Mouse (Mus musculus) myocyte (in vitro differentiated cells): ENCODE data around the gene Itpkb. TPM values are rescaled to one million over a fixed set of nuclear protein-coding genes. Genes with fewer than 3 reads are reported as not detected.

ENCODE experiments used
- H3K27me3 ChIP-seq: one replicate; pipeline ENCODE4 v1.6.1; 2011; ENCODE audit not compliant: control insufficient read depth, insufficient read depth, insufficient read length
- H3K36me3 ChIP-seq: one replicate; pipeline ENCODE4 v1.6.1; 2011; ENCODE audit not compliant: control insufficient read depth, insufficient read depth
- H3K4me2 ChIP-seq: one replicate; pipeline ENCODE4 v1.6.1; 2011; ENCODE audit warnings: low read depth, control low read depth
- H3K4me3 ChIP-seq: one replicate; pipeline ENCODE4 v1.5.1; 2011; ENCODE audit warnings: mild to moderate bottlenecking, control low read depth, moderate library complexity
- H3K79me2 ChIP-seq: one replicate; pipeline ENCODE4 v1.6.1; 2011; ENCODE audit not compliant: control insufficient read depth, insufficient read depth
- H3ac ChIP-seq: one replicate; pipeline ENCODE4 v1.6.1; 2011; ENCODE audit not compliant: control insufficient read depth, insufficient read length
- CEBPB ChIP-seq: IDR thresholded peaks from 2 replicates; pipeline ENCODE4 v1.6.1; 2011; ENCODE audit warnings: mild to moderate bottlenecking, moderate library complexity; ENCODE audit not compliant: poor library complexity, insufficient read depth, severe bottlenecking
- E2F4 ChIP-seq: IDR thresholded peaks from one replicate; pipeline ENCODE4 v1.6.1; 2011; ENCODE audit warnings: mild to moderate bottlenecking, control low read depth, moderate library complexity; ENCODE audit not compliant: insufficient read depth
- MAX ChIP-seq: IDR thresholded peaks from one replicate; pipeline ENCODE4 v1.6.1; 2011; ENCODE audit warnings: low read depth, mild to moderate bottlenecking, control low read depth
- MYOD1 ChIP-seq, 3 experiments: IDR thresholded peaks; one replicate each; pipeline ENCODE4 v1.6.1; 2011; ENCODE audit warnings: control low read depth in 2 of 3, low read depth in 2 of 3, mild to moderate bottlenecking in 2 of 3, moderate library complexity in 1 of 3; ENCODE audit not compliant: insufficient read length in 2 of 3, control insufficient read depth in 1 of 3
- MYOG ChIP-seq, 3 experiments: IDR thresholded peaks; one replicate each; pipeline ENCODE4 v1.6.1; 2011; ENCODE audit warnings: control low read depth in 2 of 3, low read depth in 2 of 3, mild to moderate bottlenecking in 2 of 3; ENCODE audit not compliant: insufficient read length in 2 of 3, control insufficient read depth in 1 of 3, insufficient read depth in 1 of 3
- POLR2A ChIP-seq: IDR thresholded peaks from one replicate; pipeline ENCODE4 v1.6.1; 2011; ENCODE audit warnings: low read depth, mild to moderate bottlenecking, control low read depth, moderate library complexity; ENCODE audit not compliant: insufficient read length
- POLR2AphosphoS2 ChIP-seq: IDR thresholded peaks from one replicate; pipeline ENCODE4 v1.6.1; 2011; ENCODE audit warnings: low read depth, control low read depth; ENCODE audit not compliant: insufficient read length
- REST ChIP-seq: IDR thresholded peaks from one replicate; pipeline ENCODE4 v1.6.1; 2011; ENCODE audit warnings: mild to moderate bottlenecking, control low read depth, moderate library complexity; ENCODE audit not compliant: insufficient read depth, insufficient read length
- SRF ChIP-seq: IDR thresholded peaks from one replicate; pipeline ENCODE4 v1.6.1; 2011; ENCODE audit warnings: low read depth; ENCODE audit not compliant: control insufficient read depth, insufficient read length
- TCF12 ChIP-seq: IDR thresholded peaks from one replicate; pipeline ENCODE4 v1.6.1; 2011; ENCODE audit warnings: mild to moderate bottlenecking, control low read depth; ENCODE audit not compliant: poor library complexity, insufficient read depth, severe bottlenecking
- TCF3 ChIP-seq: IDR thresholded peaks from one replicate; pipeline ENCODE4 v1.6.1; 2011; ENCODE audit warnings: low read depth, control low read depth; ENCODE audit not compliant: insufficient read length
- USF1 ChIP-seq: IDR thresholded peaks from one replicate; pipeline ENCODE4 v1.6.1; 2011; ENCODE audit warnings: low read depth, mild to moderate bottlenecking, control low read depth, moderate library complexity
- polyA plus RNA-seq: library from polyadenylated mRNA; unstranded; fragments of >200 nt; fragmentation: generic; extraction: Trizol; gene quantifications from one replicate; pipeline ENCODE4 v1.2.1, GENCODE M21; 2012; ENCODE audit warnings: missing spikeins

Gene Itpkb
- polyA plus RNA-seq, 1 experiment = 1.1 TPM

DNA sequence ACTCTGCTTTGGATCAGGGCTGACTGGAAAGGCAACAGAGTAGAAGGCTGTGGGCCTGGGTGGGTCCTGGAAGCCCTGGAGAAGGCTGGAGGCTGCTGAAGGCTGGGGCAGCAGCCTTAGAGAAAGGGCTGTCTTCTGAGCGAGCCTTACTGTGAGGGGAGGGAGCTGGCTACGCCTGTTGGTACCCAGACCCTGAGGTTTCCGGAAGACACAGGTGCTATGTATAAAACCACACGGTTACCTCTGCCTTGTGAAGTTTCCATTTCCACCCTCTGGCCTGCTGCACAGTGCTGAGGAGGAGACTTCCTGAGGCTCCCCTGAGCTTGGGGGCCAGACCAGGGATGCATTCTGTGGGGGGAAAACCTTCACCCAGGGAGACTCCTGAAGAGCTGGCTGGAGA is 25.9 kb downstream of the Itpkb start:
- peaks cover 4% of the 10 kb centered on the region for H3K27me3 ChIP-seq
- TF ChIP-seq E2F4 = no peak
- TF ChIP-seq POLR2A = no peak
- no peak for TF ChIP-seq MYOG (IDR thresholded peaks at IDR 0.05; ENCODE audit: control insufficient read depth in 1 of 3, insufficient read depth in 1 of 3, insufficient read length in 2 of 3, low read depth in 2 of 3)
- TF ChIP-seq CEBPB = no peak
- TF ChIP-seq POLR2AphosphoS2 = no peak
- no peak for TF ChIP-seq REST
- no peak for TF ChIP-seq TCF12
- TF ChIP-seq TCF3 = no peak
- no peak overlapping the region for H3K4me2 ChIP-seq
- H3K36me3 ChIP-seq = no peaks in the 10 kb centered on the region
- no peaks in the 10 kb centered on the region for H3K79me2 ChIP-seq
- H3ac ChIP-seq = no peak overlapping the region
- no peak overlapping the region for H3K4me3 ChIP-seq

DNA sequence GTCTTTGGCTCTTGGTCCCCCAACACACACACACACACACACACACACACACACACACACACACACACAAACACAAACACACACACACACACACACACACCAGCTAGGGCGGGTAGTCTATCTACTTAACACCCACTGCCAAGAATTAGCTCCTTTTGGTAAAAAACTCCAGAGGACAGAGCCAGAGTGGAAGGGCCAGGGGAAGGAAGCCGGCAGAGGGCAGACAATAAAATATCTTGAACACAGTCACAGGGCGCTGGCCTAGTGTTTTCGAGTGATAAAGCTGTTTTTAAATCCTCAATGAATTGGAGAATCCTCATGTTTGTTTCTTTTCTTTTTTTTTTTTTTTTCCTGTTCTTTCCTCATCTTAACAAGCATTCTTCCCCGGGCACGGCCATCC is 26.6 kb downstream of the Itpkb start:
- Histone ChIP-seq H3K4me3 (no peak overlapping the region), H3K4me2 (no peak overlapping the region), H3K79me2 (no peaks in the 10 kb centered on the region), H3K27me3 (peaks cover 4% of the 10 kb centered on the region), H3ac (no peak overlapping the region), H3K36me3 (no peaks in the 10 kb centered on the region)
- no peak for TF ChIP-seq TCF12
- no peak for TF ChIP-seq SRF
- no peak for TF ChIP-seq MAX
- TF ChIP-seq TCF3 = no peak
- TF ChIP-seq CEBPB = no peak
- TF ChIP-seq REST = no peak
- no peak for TF ChIP-seq E2F4
- TF ChIP-seq USF1 = no peak
- no peak for TF ChIP-seq POLR2AphosphoS2
- no peak for TF ChIP-seq POLR2A

DNA sequence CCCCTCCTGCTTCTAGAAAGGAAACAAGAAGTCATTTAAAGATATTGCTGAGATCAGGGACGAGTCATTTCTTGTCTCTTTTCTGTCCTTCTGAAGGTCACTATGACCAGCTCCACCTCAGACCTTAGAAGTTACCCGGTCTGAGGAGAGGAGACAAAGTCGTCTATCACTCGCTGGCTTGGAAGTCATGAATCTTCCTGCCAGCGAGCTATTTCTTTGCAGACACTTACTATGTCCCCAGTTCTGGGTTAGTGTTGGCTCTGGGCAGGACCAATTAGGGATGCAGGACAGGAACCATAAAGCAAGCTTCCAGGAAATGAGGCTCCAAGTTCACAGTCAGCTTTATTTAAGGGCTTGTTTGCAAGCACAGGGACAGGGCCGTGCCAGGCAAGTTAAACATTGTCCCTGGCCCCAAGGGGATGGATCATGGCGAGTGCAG is 27.6 kb downstream of the Itpkb start:
- Histone ChIP-seq H3ac (no peak overlapping the region), H3K36me3 (no peaks in the 10 kb centered on the region), H3K4me2 (no peak overlapping the region), H3K4me3 (no peak overlapping the region), H3K79me2 (no peaks in the 10 kb centered on the region), H3K27me3 (peaks cover 4% of the 10 kb centered on the region)
- no peak for TF ChIP-seq MYOG (IDR thresholded peaks at IDR 0.05; ENCODE audit: control insufficient read depth in 1 of 3, insufficient read depth in 1 of 3, insufficient read length in 2 of 3, low read depth in 2 of 3)
- TF ChIP-seq SRF = no peak
- TF ChIP-seq POLR2A = no peak
- TF ChIP-seq USF1 = no peak
- no peak for TF ChIP-seq MAX
- no peak for TF ChIP-seq POLR2AphosphoS2
- TF ChIP-seq E2F4 = no peak
- no peak for TF ChIP-seq TCF12
- TF ChIP-seq TCF3 = no peak
- no peak for TF ChIP-seq MYOD1 (IDR thresholded peaks at IDR 0.05; ENCODE audit: control insufficient read depth in 1 of 3, insufficient read length in 2 of 3, low read depth in 2 of 3)
- TF ChIP-seq REST = no peak
- TF ChIP-seq CEBPB = no peak

DNA sequence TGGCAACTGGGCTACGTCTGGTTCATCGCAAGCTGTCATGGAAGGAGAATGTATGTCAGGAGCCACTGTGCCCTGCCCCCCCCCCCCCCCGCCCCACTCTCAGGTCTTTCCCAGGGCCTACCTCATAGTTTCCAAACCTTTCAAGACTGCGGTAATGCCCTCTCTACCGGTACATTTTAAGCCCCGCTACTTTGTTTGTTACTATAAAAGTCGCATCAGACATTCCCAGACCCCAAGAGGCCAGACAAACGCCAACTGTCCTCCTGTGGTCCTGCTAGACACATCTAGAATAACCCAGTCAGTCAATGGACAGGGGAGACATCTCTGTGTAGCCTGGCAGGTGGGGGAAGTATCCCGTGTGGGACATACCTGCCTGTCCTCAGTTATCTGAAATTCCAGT is 28.2 kb downstream of the Itpkb start:
- no peaks in the 10 kb centered on the region for H3K79me2 ChIP-seq
- H3K4me3 ChIP-seq = no peak overlapping the region
- TF ChIP-seq POLR2AphosphoS2 = no peak
- TF ChIP-seq E2F4 = no peak
- no peak for TF ChIP-seq MYOG (IDR thresholded peaks at IDR 0.05; ENCODE audit: control insufficient read depth in 1 of 3, insufficient read depth in 1 of 3, insufficient read length in 2 of 3, low read depth in 2 of 3)
- no peak for TF ChIP-seq POLR2A
- TF ChIP-seq MAX = no peak
- TF ChIP-seq SRF = no peak
- no peak for TF ChIP-seq TCF3
- no peak for TF ChIP-seq CEBPB
- no peak for TF ChIP-seq REST
- no peaks in the 10 kb centered on the region for H3K36me3 ChIP-seq
- H3K27me3 ChIP-seq = peaks cover 4% of the 10 kb centered on the region
- H3K4me2 ChIP-seq = no peak overlapping the region
- no peak overlapping the region for H3ac ChIP-seq

GRCm38 (mm10) chr1:180359311-180359710 is 29.0 kb downstream of the Itpkb start:
- Histone ChIP-seq H3K36me3 (no peaks in the 10 kb centered on the region), H3K79me2 (no peaks in the 10 kb centered on the region), H3K4me2 (no peak overlapping the region), H3ac (no peak overlapping the region), H3K27me3 (peaks cover 4% of the 10 kb centered on the region), H3K4me3 (no peak overlapping the region)
- no peak for TF ChIP-seq TCF12
- no peak for TF ChIP-seq SRF
- TF ChIP-seq POLR2AphosphoS2 = no peak
- no peak for TF ChIP-seq POLR2A
- no peak for TF ChIP-seq MYOG (IDR thresholded peaks at IDR 0.05; ENCODE audit: control insufficient read depth in 1 of 3, insufficient read depth in 1 of 3, insufficient read length in 2 of 3, low read depth in 2 of 3)
- no peak for TF ChIP-seq MYOD1 (IDR thresholded peaks at IDR 0.05; ENCODE audit: control insufficient read depth in 1 of 3, insufficient read length in 2 of 3, low read depth in 2 of 3)
- TF ChIP-seq USF1 = no peak
- TF ChIP-seq MAX = no peak
- TF ChIP-seq TCF3 = no peak
- no peak for TF ChIP-seq CEBPB
- TF ChIP-seq E2F4 = no peak
- no peak for TF ChIP-seq REST
